Mouse (Mus musculus) ES-E14 (cell line): ENCODE data around the gene Zfp648. TPM values are rescaled to one million over a fixed set of nuclear protein-coding genes. Genes with fewer than 3 reads are reported as not detected.
A peak's percentile ranks its signal among the peaks of the same experiment; 100 is the strongest.

Experiments
- DNase-seq: peaks from one replicate; pipeline ENCODE4 v3.0.0-alpha.2; 2013; ENCODE audit warnings: low read depth, low spot score
- H3K27ac ChIP-seq: 2 replicates; pipeline ENCODE4 v1.5.1; 2012; ENCODE audit warnings: low read depth, mild to moderate bottlenecking, low read length, moderate library complexity, mixed read lengths; ENCODE audit not compliant: poor library complexity, insufficient read depth, severe bottlenecking
- H3K36me3 ChIP-seq: 2 replicates; pipeline ENCODE4 v1.6.1; 2012; ENCODE audit warnings: mild to moderate bottlenecking, low read length, moderate library complexity, mixed read lengths; ENCODE audit not compliant: control insufficient read depth, poor library complexity, insufficient read depth, severe bottlenecking
- H3K4me1 ChIP-seq, 2 experiments: fragments of 150-350 bp in 1 of 2; sonication (generic) in 1 of 2; 2 replicates each; pipeline ENCODE4 v1.6.1; 2012; ENCODE audit warnings: low read length in 2 of 2, mild to moderate bottlenecking in 1 of 2, mixed read lengths in 1 of 2; ENCODE audit not compliant: control insufficient read depth in 2 of 2, insufficient read depth in 2 of 2, poor library complexity in 1 of 2
- H3K4me3 ChIP-seq, 2 experiments: fragments of 150-350 bp in 1 of 2; sonication (generic) in 1 of 2; 2 replicates each; pipeline ENCODE4 v1.5.1; 2012; ENCODE audit warnings: low read length in 2 of 2, low read depth in 1 of 2, mild to moderate bottlenecking in 1 of 2, mixed read lengths in 1 of 2; ENCODE audit not compliant: insufficient read depth in 1 of 2, poor library complexity in 1 of 2, severe bottlenecking in 1 of 2
- H3K9ac ChIP-seq: 2 replicates; pipeline ENCODE4 v1.6.1; 2012; ENCODE audit warnings: low read depth, mild to moderate bottlenecking, low read length, mixed read lengths; ENCODE audit not compliant: poor library complexity, insufficient read depth, severe bottlenecking
- H3K9me3 ChIP-seq: fragments of 150-350 bp; sonication (generic); 2 replicates; pipeline ENCODE4 v1.6.1; 2012; ENCODE audit warnings: low read depth, mild to moderate bottlenecking, low read length; ENCODE audit not compliant: control insufficient read depth, insufficient read depth
- CHD2 ChIP-seq: IDR thresholded peaks from 2 replicates; pipeline ENCODE4 v1.6.1; 2014; ENCODE audit warnings: mild to moderate bottlenecking, low read depth, low read length, inconsistent platforms
- HCFC1 ChIP-seq: IDR thresholded peaks from 2 replicates; pipeline ENCODE4 v1.6.1; 2012; ENCODE audit warnings: low read length, inconsistent platforms, borderline replicate concordance; ENCODE audit not compliant: insufficient read depth
- MAFK ChIP-seq: IDR thresholded peaks from 2 replicates; pipeline ENCODE4 v1.6.1; 2014; ENCODE audit warnings: mild to moderate bottlenecking, low read depth, low read length, inconsistent platforms; ENCODE audit not compliant: insufficient read depth
- ZC3H11A ChIP-seq: IDR thresholded peaks from 2 replicates; pipeline ENCODE4 v1.6.1; 2012; ENCODE audit warnings: low read depth, mild to moderate bottlenecking, inconsistent platforms, low read length, borderline replicate concordance
- ZNF384 ChIP-seq: IDR thresholded peaks from 2 replicates; pipeline ENCODE4 v1.6.1; 2012; ENCODE audit warnings: low read depth, low read length, inconsistent platforms
- in situ Hi-C, 2 experiments: fragments of 600-800 bp; cut with MboI; formaldehyde crosslinking; loops; one replicate each; pipeline ENCODE4 v1.15.1; 2025; ENCODE audit warnings: low sequenced_read_pairs in 2 of 2, inconsistent platforms in 1 of 2; ENCODE audit not compliant: unreplicated experiment in 2 of 2
- total RNA-seq: library from RNA; depleted of rRNA; stranded (reverse); fragments of 300-350 nt; gene quantifications from 2 replicates; pipeline ENCODE4 v1.2.3, GENCODE M21; 2012

Gene Zfp648
- total RNA-seq, 1 experiment = not detected

GRCm38 (mm10) chr1:154232594-154232993 is 31.6 kb downstream of the Zfp648 start:
- no peaks in the 10 kb centered on the region for H3K9me3 ChIP-seq
- H3K36me3 ChIP-seq = no peaks in the 10 kb centered on the region
- no peak for DNase-seq
- no peak overlapping the region for H3K4me3 ChIP-seq
- H3K4me1 ChIP-seq = no peaks in the 10 kb centered on the region
- TF ChIP-seq ZC3H11A (no peak), HCFC1 (no peak), MAFK (no peak), CHD2 (no peak)
- H3K27ac ChIP-seq = no peak overlapping the region
- H3K9ac ChIP-seq = no peak overlapping the region
- in situ Hi-C loops = no loop called here

GRCm38 (mm10) chr1:154233033-154233432 is 32.0 kb downstream of the Zfp648 start:
- no peak overlapping the region for H3K27ac ChIP-seq
- no peaks in the 10 kb centered on the region for H3K36me3 ChIP-seq
- in situ Hi-C loops = no loop called here
- H3K9me3 ChIP-seq = no peaks in the 10 kb centered on the region
- no peak for DNase-seq
- H3K4me3 ChIP-seq = no peak overlapping the region
- TF ChIP-seq ZC3H11A (no peak), CHD2 (no peak), HCFC1 (no peak), MAFK (no peak), ZNF384 (no peak)
- no peak overlapping the region for H3K9ac ChIP-seq
- no peaks in the 10 kb centered on the region for H3K4me1 ChIP-seq

GRCm38 (mm10) chr1:154234814-154235213 is 33.8 kb downstream of the Zfp648 start:
- no peaks in the 10 kb centered on the region for H3K4me1 ChIP-seq
- H3K36me3 ChIP-seq = no peaks in the 10 kb centered on the region
- no peak overlapping the region for H3K4me3 ChIP-seq
- H3K27ac ChIP-seq = no peak overlapping the region
- no peak for DNase-seq
- TF ChIP-seq HCFC1 = no peak
- no peak for TF ChIP-seq ZNF384
- TF ChIP-seq CHD2 = no peak
- TF ChIP-seq ZC3H11A = no peak
- TF ChIP-seq MAFK = no peak
- H3K9me3 ChIP-seq = no peaks in the 10 kb centered on the region
- H3K9ac ChIP-seq = no peak overlapping the region
- in situ Hi-C loops = no loop called here

- Histone ChIP-seq H3K27ac (no peak overlapping the region), H3K9ac (no peak overlapping the region), H3K4me3 (no peak overlapping the region), H3K9me3 (no peaks in the 10 kb centered on the region), H3K4me1 (no peaks in the 10 kb centered on the region), H3K36me3 (no peaks in the 10 kb centered on the region)
- in situ Hi-C loops = no loop called here
- DNase-seq = peak; percentile 16
- TF ChIP-seq MAFK (no peak), ZC3H11A (0 out of 2 replicates have a peak, but pooled peaks have one; percentile 52)
Observed at GRCm38 (mm10) chr1:154238876-154239275, 37.9 kb downstream of the Zfp648 start.

DNA sequence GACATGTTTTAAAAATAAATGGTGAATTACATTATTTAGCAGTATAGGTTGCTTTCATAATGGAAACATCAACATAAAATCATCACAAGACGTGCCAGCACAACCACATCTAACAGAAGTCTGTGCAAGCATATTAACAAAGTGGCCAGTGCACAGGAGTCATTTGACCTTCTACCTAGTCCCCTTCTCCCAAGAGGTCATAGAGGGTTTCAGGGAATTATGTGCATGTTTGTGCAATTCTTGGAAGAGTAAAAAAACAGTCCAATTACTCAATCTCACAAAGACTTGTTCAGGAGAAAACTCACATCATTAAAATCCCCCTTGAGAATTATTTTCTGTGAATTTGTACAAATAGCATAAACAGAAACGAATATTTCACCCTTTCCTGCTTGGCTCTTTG is 50.2 kb downstream of the Zfp648 start:
- in situ Hi-C loops = no loop called here
- TF ChIP-seq ZNF384 (no peak), HCFC1 (no peak), CHD2 (no peak), ZC3H11A (no peak), MAFK (no peak)
- Histone ChIP-seq H3K36me3 (no peaks in the 10 kb centered on the region), H3K4me1 (no peaks in the 10 kb centered on the region), H3K27ac (no peak overlapping the region), H3K4me3 (no peak overlapping the region), H3K9me3 (no peaks in the 10 kb centered on the region), H3K9ac (no peak overlapping the region)
- DNase-seq = no peak
